Mouse (Mus musculus) hindbrain, embryonic 14.5 days (tissue): Measurements from ENCODE around the gene Acsl6. TPM values are rescaled to one million over a fixed set of nuclear protein-coding genes. Genes with fewer than 3 reads are reported as not detected.
"Not testable (repeated sequence)": the region's sequence is repeated elsewhere in the genome, so short reads cannot be mapped to it uniquely, and the experiment has no call there.

Source experiments
- ATAC-seq: fragments of 200-750 bp; cut with Nextera tagmentation; 2 replicates; pipeline ENCODE4 v1.8.0; 2017; ENCODE audit warnings: moderate number of reproducible peaks, mild to moderate bottlenecking, moderate TSS enrichment, moderate library complexity; ENCODE audit not compliant: low FRiP score
- DNase-seq: peaks from one replicate; pipeline ENCODE4 v3.0.0-alpha.2; 2015; ENCODE audit warnings: low spot score
- H3K27ac ChIP-seq: fragments of 300-500 bp; sonication (generic); 2 replicates; pipeline ENCODE4 v1.5.1; 2014; ENCODE audit warnings: mild to moderate bottlenecking, moderate library complexity
- H3K27me3 ChIP-seq: fragments of 300-500 bp; sonication (generic); 2 replicates; pipeline ENCODE4 v1.6.1; 2014; ENCODE audit warnings: mild to moderate bottlenecking, low read length, mixed read lengths; ENCODE audit not compliant: control insufficient read depth, insufficient read depth
- H3K36me3 ChIP-seq: fragments of 300-500 bp; sonication (generic); replicated peaks from 2 replicates; pipeline ENCODE4 v1.6.1; 2014; ENCODE audit not compliant: control insufficient read depth, insufficient read depth
- H3K4me1 ChIP-seq: fragments of 300-500 bp; sonication (generic); replicated peaks from 2 replicates; pipeline ENCODE4 v1.6.1; 2014; ENCODE audit warnings: antibody characterized with exemption, low read length, mixed read lengths; ENCODE audit not compliant: control insufficient read depth, insufficient read depth
- H3K4me2 ChIP-seq: fragments of 300-500 bp; sonication (generic); replicated peaks from 2 replicates; pipeline ENCODE4 v1.6.1; 2014; ENCODE audit warnings: mild to moderate bottlenecking, moderate library complexity
- H3K4me3 ChIP-seq: fragments of 300-500 bp; sonication (generic); replicated peaks from 2 replicates; pipeline ENCODE4 v1.5.1; 2014; ENCODE audit warnings: mild to moderate bottlenecking, low read length
- H3K9ac ChIP-seq: fragments of 300-500 bp; sonication (generic); 2 replicates; pipeline ENCODE4 v1.6.1; 2014
- H3K9me3 ChIP-seq: fragments of 300-500 bp; sonication (generic); 2 replicates; pipeline ENCODE4 v1.6.1; 2016; ENCODE audit warnings: low read length; ENCODE audit not compliant: control insufficient read depth
- WGBS: fragments of 180-500 bp; shearing (Covaris S2); extraction: QIAGEN DNeasy Blood & Tissue Kit; methylation state at CpG from one replicate; pipeline ENCODE4 v1.1.7; 2014; 5-methylcytosine and 5-hydroxymethylcytosine counted together
- polyA plus RNA-seq: library from polyadenylated mRNA; unstranded; fragments of >200 nt; fragmentation: Nextera tagmentation; extraction: Ambion mirVana; gene quantifications from 2 replicates; pipeline ENCODE4 v1.2.1, GENCODE M21; 2014

The Acsl6 gene
- polyA plus RNA-seq, 1 experiment from 2014 or later, result 44.2 TPM

DNA sequence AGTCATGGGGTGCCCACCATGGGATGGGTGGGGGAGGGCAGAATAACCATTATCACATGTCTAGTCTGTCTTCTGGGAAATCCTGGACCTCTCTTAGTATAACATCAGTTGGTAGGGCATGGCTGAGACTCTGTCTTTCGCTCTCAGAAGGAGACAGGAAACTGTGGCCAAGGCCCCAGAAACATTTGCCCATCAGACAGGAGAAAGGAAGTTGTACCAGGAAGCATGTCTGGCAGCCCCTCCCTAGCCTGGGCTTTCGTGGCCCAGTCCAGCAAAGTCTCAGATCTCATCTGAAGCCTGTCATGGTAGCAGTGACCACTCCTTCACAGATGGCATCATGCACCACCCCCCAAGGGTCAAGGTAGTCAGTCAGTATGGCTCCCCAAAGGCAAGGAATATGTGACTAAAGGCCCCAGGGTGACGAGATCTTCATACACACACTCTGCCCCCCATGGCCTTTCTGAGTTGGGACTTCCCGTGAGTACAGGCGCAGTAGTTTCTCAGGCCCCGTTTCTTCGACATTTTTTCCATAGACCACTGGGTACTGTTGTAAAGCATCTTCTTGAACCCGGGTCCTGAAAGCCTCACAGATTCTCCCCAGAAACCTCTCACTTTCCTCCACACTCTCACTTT, 15.7 kb upstream of the Acsl6 start:
- DNase-seq (no peak), ATAC-seq (no peak)
- Histone ChIP-seq H3K9me3 (no peaks in the 10 kb centered on the region), H3K4me1 (no peaks in the 10 kb centered on the region), H3K27ac (no peak overlapping the region), H3K36me3 (no peaks in the 10 kb centered on the region), H3K4me2 (no peak overlapping the region), H3K4me3 (no peak overlapping the region), H3K9ac (no peak overlapping the region), H3K27me3 (no peaks in the 10 kb centered on the region)
- 87% methylated on average over 8 of the region's 8 CpGs for WGBS

- H3K4me1 ChIP-seq, result no peaks in the 10 kb centered on the region
- 86% methylated on average over 2 of the region's 2 CpGs for WGBS
- H3K36me3 ChIP-seq, result no peaks in the 10 kb centered on the region
Measured at GRCm38 (mm10) chr11:54292163-54292562, 11.4 kb upstream of the Acsl6 start.

GRCm38 (mm10) chr11:54293980-54294807, 9.4 kb upstream of the Acsl6 start:
- Histone ChIP-seq H3K4me2 (no peak overlapping the region), H3K36me3 (no peaks in the 10 kb centered on the region), H3K27ac (no peak overlapping the region), H3K27me3 (no peaks in the 10 kb centered on the region), H3K4me1 (no peaks in the 10 kb centered on the region), H3K4me3 (no peak overlapping the region), H3K9me3 (peaks cover 4% of the 10 kb centered on the region; the same call in 1 of the 2 replicates), H3K9ac (no peak overlapping the region)
- DNase-seq (no peak), ATAC-seq (no peak)
- WGBS, result 71% methylated on average over 12 of the region's 12 CpGs

More at GRCm38 (mm10) chr11:54292163-54292562, 11.4 kb upstream of the Acsl6 start:
- H3K4me3 ChIP-seq, result no peak overlapping the region
- ATAC-seq, result no peak
- H3K9ac ChIP-seq, result no peak overlapping the region
- no peak overlapping the region for H3K4me2 ChIP-seq
- DNase-seq, result no peak
- H3K9me3 ChIP-seq, result no peaks in the 10 kb centered on the region
- H3K27me3 ChIP-seq, result no peaks in the 10 kb centered on the region
- no peak overlapping the region for H3K27ac ChIP-seq

DNA sequence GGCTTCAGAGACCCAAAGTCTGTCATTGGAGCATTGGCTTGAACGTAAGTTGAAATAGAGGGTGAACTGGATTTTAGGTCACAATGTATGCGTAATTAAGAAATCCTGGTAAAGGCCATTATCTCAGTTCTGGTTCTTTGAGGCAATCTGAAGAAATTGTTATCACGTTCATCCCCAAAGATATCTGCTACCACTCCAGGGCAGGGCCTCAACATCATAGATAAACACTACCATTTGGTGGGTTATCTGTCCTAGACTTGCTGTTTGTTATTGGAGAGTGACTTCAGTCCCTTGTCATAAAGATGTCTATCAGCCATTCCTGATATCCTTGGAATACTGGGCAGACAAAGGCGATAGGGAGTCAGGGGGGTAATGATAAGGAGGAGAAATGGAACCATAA, 7.6 kb upstream of the Acsl6 start:
- Histone ChIP-seq H3K27ac (no peak overlapping the region), H3K9ac (no peak overlapping the region), H3K27me3 (no peaks in the 10 kb centered on the region), H3K36me3 (no peaks in the 10 kb centered on the region), H3K9me3 (peaks cover 4% of the 10 kb centered on the region; the same call in 1 of the 2 replicates), H3K4me3 (no peak overlapping the region), H3K4me1 (no peaks in the 10 kb centered on the region), H3K4me2 (no peak overlapping the region)
- ATAC-seq, result no peak
- 91% methylated on average over 4 of the region's 4 CpGs for WGBS
- no peak for DNase-seq

GRCm38 (mm10) chr11:54296734-54297133, 6.9 kb upstream of the Acsl6 start:
- WGBS, result 100% methylated on average over 1 of the region's 1 CpGs
- ATAC-seq, result no peak
- H3K27ac ChIP-seq, result no peak overlapping the region
- H3K4me2 ChIP-seq, result no peak overlapping the region
- peaks cover 4% of the 10 kb centered on the region; the same call in 1 of the 2 replicates for H3K9me3 ChIP-seq
- H3K27me3 ChIP-seq, result no peaks in the 10 kb centered on the region
- H3K36me3 ChIP-seq, result no peaks in the 10 kb centered on the region
- H3K4me1 ChIP-seq, result no peaks in the 10 kb centered on the region
- no peak for DNase-seq
- no peak overlapping the region for H3K9ac ChIP-seq
- no peak overlapping the region for H3K4me3 ChIP-seq

DNA sequence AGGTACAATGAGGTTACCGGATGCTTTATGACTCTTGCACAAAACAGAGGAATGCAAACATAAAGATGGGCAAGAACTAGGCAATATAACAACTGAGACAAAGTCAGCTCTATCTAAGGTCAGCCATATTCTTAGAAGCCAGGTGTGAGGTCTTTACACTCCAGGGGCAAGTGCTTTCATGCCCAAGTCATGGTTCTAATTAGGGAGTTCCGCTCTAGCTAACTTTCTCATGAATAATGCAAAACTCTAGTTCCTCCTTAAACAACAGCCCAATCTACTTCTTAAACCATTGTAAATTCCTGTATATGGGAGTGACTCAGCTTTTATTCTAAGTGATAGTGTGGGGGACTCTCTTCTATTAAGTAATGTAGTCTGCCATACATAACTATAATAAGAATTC, 6.1 kb upstream of the Acsl6 start:
- not testable (repeated sequence) for H3K4me1 ChIP-seq, H3K9me3 ChIP-seq, ATAC-seq, H3K4me3 ChIP-seq, H3K9ac ChIP-seq, H3K36me3 ChIP-seq, DNase-seq, H3K4me2 ChIP-seq, H3K27me3 ChIP-seq, H3K27ac ChIP-seq
- WGBS, result 85% methylated on average over 2 of the region's 2 CpGs

DNA sequence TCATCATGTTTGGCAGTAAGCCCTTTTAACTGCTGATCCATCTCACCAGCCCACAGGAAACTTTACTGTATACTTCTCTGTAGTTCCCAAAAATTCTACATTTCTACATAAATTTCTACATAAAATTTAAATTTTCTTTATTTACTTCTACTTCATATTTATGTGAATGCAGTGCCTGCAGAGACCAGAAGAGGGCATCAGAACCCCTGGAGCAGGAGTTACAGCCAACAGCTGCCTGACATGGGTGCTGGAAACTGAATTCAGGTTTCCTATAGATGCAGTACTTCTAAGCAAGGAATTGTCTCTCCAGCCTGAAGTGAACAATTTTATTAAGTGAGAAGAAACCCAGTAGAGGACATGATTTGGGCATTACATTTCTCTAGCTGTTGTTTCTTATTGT, 4.8 kb upstream of the Acsl6 start:
- H3K4me3 ChIP-seq, result no peak overlapping the region
- H3K27ac ChIP-seq, result no peak overlapping the region
- peaks cover 4% of the 10 kb centered on the region; the same call in 1 of the 2 replicates for H3K9me3 ChIP-seq
- H3K36me3 ChIP-seq, result no peaks in the 10 kb centered on the region
- H3K9ac ChIP-seq, result no peak overlapping the region
- H3K4me2 ChIP-seq, result no peak overlapping the region
- H3K27me3 ChIP-seq, result no peaks in the 10 kb centered on the region
- ATAC-seq (no peak), DNase-seq (no peak)
- H3K4me1 ChIP-seq, result no peaks in the 10 kb centered on the region; the same call in 1 of the 2 replicates

GRCm38 (mm10) chr11:54301994-54302393, 1.6 kb upstream of the Acsl6 start:
- Histone ChIP-seq H3K27me3 (no peaks in the 10 kb centered on the region), H3K27ac (no peak overlapping the region), H3K4me2 (no peak overlapping the region), H3K36me3 (no peaks in the 10 kb centered on the region), H3K4me1 (peaks cover 14% of the 10 kb centered on the region), H3K9me3 (peaks cover 4% of the 10 kb centered on the region; the same call in 1 of the 2 replicates), H3K4me3 (no peak overlapping the region), H3K9ac (no peak overlapping the region)
- DNase-seq, result no peak
- WGBS, result 91% methylated on average over 8 of the region's 8 CpGs
- no peak for ATAC-seq

DNA sequence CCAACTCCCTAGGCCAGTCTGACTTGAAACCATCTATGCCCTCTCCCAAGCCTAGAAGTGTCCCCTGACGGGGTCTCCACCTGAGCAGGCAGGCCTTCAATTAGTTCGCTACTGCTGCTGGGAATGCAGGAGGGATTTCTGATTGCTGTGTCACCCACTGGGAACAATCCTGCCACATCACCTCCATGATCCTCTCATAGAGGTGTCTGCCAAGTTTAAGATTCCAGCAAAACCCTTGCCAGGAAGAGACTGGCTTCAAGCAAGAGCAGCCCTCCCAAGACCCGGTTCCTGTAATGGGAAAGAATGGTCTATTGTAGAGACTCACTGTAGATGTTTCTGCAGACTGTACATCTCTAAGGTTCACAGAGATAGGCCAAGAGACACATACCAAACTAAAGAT, 992 bp upstream of the Acsl6 start:
- Histone ChIP-seq H3K9ac (peak overlapping the region; percentile 92), H3K4me2 (peak overlapping the region; percentile 68), H3K36me3 (no peaks in the 10 kb centered on the region), H3K9me3 (peaks cover 4% of the 10 kb centered on the region; the same call in 1 of the 2 replicates), H3K4me3 (no peak overlapping the region), H3K27me3 (no peaks in the 10 kb centered on the region), H3K4me1 (peaks cover 14% of the 10 kb centered on the region), H3K27ac (peak overlapping the region; percentile 94; the same call in 1 of the 2 replicates)
- DNase-seq (no peak), ATAC-seq (no peak)
- WGBS, result 84% methylated on average over 3 of the region's 3 CpGs
